Mouse (Mus musculus) heart, postnatal 0 days (tissue): ENCODE data around the gene Harbi1.

Experiments used
- CTCF ChIP-seq: IDR thresholded peaks from 2 replicates; pipeline ENCODE4 v1.5.1; 2016; ENCODE audit warnings: antibody characterized with exemption, control low read depth, low read depth
- EP300 ChIP-seq: IDR thresholded peaks from 2 replicates; pipeline ENCODE4 v1.6.1; 2016; ENCODE audit warnings: antibody characterized with exemption, low read depth

GRCm38 (mm10) chr2:91723382-91723781 is 12.7 kb downstream of the Harbi1 start:
- TF ChIP-seq EP300 (no peak), CTCF (no peak)
